Mouse (Mus musculus) embryonic facial prominence, embryonic 14.5 days (tissue): ENCODE measurements around the gene Arl11. TPM values are rescaled to one million over a fixed set of nuclear protein-coding genes. Genes with fewer than 3 reads are reported as not detected.
A peak's percentile ranks its signal among the peaks of the same experiment; 100 is the strongest.
"Not testable (repeated sequence)": the region's sequence is repeated elsewhere in the genome, so short reads cannot be mapped to it uniquely, and the experiment has no call there.

Experiments
- ATAC-seq: fragments of 200-750 bp; cut with Nextera tagmentation; 2 replicates; pipeline ENCODE4 v1.8.0; 2017; ENCODE audit warnings: low read depth, moderate number of reproducible peaks, moderate TSS enrichment
- DNase-seq: peaks from one replicate; pipeline ENCODE4 v3.0.0-alpha.2; 2015; ENCODE audit warnings: low spot score
- H3K27ac ChIP-seq: fragments of 300-500 bp; sonication (generic); replicated peaks from 2 replicates; pipeline ENCODE4 v1.5.1; 2014; ENCODE audit warnings: low read depth, mild to moderate bottlenecking, low read length, moderate library complexity
- H3K27me3 ChIP-seq: fragments of 300-500 bp; sonication (generic); replicated peaks from 2 replicates; pipeline ENCODE4 v1.6.1; 2014; ENCODE audit warnings: low read length; ENCODE audit not compliant: control insufficient read depth, insufficient read depth
- H3K36me3 ChIP-seq: fragments of 300-500 bp; sonication (generic); 2 replicates; pipeline ENCODE4 v1.6.1; 2014; ENCODE audit warnings: low read length, mixed read lengths; ENCODE audit not compliant: control insufficient read depth, insufficient read depth
- H3K4me1 ChIP-seq: fragments of 300-500 bp; sonication (generic); 2 replicates; pipeline ENCODE4 v1.6.1; 2014; ENCODE audit warnings: antibody characterized with exemption, low read length; ENCODE audit not compliant: control insufficient read depth, insufficient read depth
- H3K4me2 ChIP-seq: fragments of 300-500 bp; sonication (generic); 2 replicates; pipeline ENCODE4 v1.6.1; 2014; ENCODE audit warnings: low read depth, mild to moderate bottlenecking, low read length, moderate library complexity, mixed read lengths
- H3K4me3 ChIP-seq: fragments of 300-500 bp; sonication (generic); 2 replicates; pipeline ENCODE4 v1.5.1; 2014; ENCODE audit warnings: low read depth, mild to moderate bottlenecking, low read length
- H3K9ac ChIP-seq: fragments of 300-500 bp; sonication (generic); 2 replicates; pipeline ENCODE4 v1.6.1; 2014; ENCODE audit warnings: low read depth, mild to moderate bottlenecking, low read length, moderate library complexity, mixed read lengths
- H3K9me3 ChIP-seq: fragments of 300-500 bp; sonication (generic); 2 replicates; pipeline ENCODE4 v1.6.1; 2016; ENCODE audit warnings: low read length; ENCODE audit not compliant: control insufficient read depth
- WGBS: fragments of 180-500 bp; shearing (Covaris S2); extraction: QIAGEN DNeasy Blood & Tissue Kit; methylation state at CpG from one replicate; pipeline ENCODE4 v1.1.7; 2014; 5-methylcytosine and 5-hydroxymethylcytosine counted together
- polyA plus RNA-seq: library from polyadenylated mRNA; unstranded; fragments of >200 nt; fragmentation: Nextera tagmentation; extraction: Ambion mirVana; gene quantifications from 2 replicates; pipeline ENCODE4 v1.2.1, GENCODE M21; 2014

Gene Arl11
- polyA plus RNA-seq, 1 experiment from 2014 or later: 1.7 TPM

DNA sequence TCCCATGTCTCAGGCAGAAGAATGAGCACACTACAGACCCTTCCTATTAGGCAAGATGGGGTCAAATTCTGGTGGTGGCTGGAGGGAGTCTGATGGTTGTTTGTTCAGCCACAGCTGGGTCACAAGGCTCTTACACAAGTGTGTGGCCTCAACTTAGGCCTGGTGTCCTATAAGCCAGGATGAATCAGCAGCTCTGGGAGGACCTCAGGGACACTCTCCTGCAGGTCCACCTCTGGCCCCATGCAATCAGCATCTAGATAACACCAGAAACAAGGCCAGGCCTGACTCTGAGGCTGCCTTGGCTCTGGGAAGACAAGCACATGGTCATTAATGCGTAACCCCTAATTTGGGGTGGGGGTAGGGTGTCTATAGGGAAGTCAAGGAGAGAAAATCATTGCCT, 11.2 kb downstream of the Arl11 start:
- WGBS: 79% methylated on average over 1 of the region's 1 CpGs

GRCm38 (mm10) chr14:61321200-61321599, 11.6 kb downstream of the Arl11 start:
- Histone ChIP-seq H3K27me3 (no peaks in the 10 kb centered on the region), H3K36me3 (no peaks in the 10 kb centered on the region), H3K4me3 (no peak overlapping the region), H3K4me2 (no peak overlapping the region), H3K4me1 (no peaks in the 10 kb centered on the region), H3K27ac (no peak overlapping the region), H3K9ac (no peak overlapping the region), H3K9me3 (no peaks in the 10 kb centered on the region)
- DNase-seq (no peak), ATAC-seq (no peak)
- 87% methylated on average over 4 of the region's 4 CpGs for WGBS

More for the DNA sequence above, 11.2 kb downstream of the Arl11 start:
- Histone ChIP-seq H3K27me3 (no peaks in the 10 kb centered on the region), H3K4me2 (no peak overlapping the region), H3K4me1 (no peaks in the 10 kb centered on the region), H3K9me3 (no peaks in the 10 kb centered on the region), H3K27ac (no peak overlapping the region), H3K36me3 (no peaks in the 10 kb centered on the region), H3K9ac (no peak overlapping the region), H3K4me3 (no peak overlapping the region)
- DNase-seq: no peak
- no peak for ATAC-seq

- H3K4me2 ChIP-seq: no peak overlapping the region
- no peak overlapping the region for H3K27ac ChIP-seq
- H3K4me1 ChIP-seq: no peaks in the 10 kb centered on the region
- no peak overlapping the region for H3K4me3 ChIP-seq
- WGBS: 96% methylated on average over 1 of the region's 1 CpGs
- DNase-seq (no peak), ATAC-seq (no peak)
- no peaks in the 10 kb centered on the region for H3K36me3 ChIP-seq
- H3K9me3 ChIP-seq: no peaks in the 10 kb centered on the region
- no peak overlapping the region for H3K9ac ChIP-seq
- H3K27me3 ChIP-seq: no peaks in the 10 kb centered on the region
Observed at GRCm38 (mm10) chr14:61322740-61323139, 13.2 kb downstream of the Arl11 start.

DNA sequence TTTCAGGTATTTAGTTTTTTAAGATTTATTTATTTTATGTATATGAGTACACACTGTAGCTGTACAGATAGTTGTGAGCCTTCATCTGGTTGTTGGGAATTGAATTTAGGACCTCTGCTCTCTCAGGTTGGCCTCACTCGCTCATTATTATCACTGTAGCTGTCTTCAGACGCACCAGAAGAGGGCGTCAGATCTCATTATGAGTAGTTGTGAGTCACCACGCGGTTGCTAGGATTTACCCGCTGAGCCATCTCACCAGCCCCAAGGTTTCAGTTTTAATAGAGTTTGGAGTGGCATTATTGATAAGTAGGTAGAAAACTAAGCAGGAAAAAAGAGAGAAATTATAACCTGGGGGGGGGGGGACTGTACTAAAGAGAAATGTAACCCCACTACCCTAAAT, 17.5 kb downstream of the Arl11 start:
- not testable (repeated sequence) for H3K4me3 ChIP-seq, H3K9ac ChIP-seq, H3K4me1 ChIP-seq, H3K9me3 ChIP-seq, ATAC-seq, H3K27ac ChIP-seq, H3K27me3 ChIP-seq, H3K36me3 ChIP-seq, DNase-seq
- H3K4me2 ChIP-seq: 0 out of 2 replicates have a peak overlapping the region, but pooled peaks have one; percentile 52
- WGBS: 20% methylated on average over 6 of the region's 6 CpGs

GRCm38 (mm10) chr14:61327618-61328450, 18.3 kb downstream of the Arl11 start:
- peak overlapping the region; percentile 29 for H3K4me3 ChIP-seq
- H3K27ac ChIP-seq: peak overlapping the region; percentile 21; the same call in 1 of the 2 replicates
- no peaks in the 10 kb centered on the region for H3K27me3 ChIP-seq
- H3K9ac ChIP-seq: peak overlapping the region; percentile 45
- peak; percentile 91 for DNase-seq
- ATAC-seq: peak; percentile 86
- H3K4me1 ChIP-seq: no peaks in the 10 kb centered on the region
- 30% methylated on average over 18 of the region's 19 CpGs for WGBS
- H3K36me3 ChIP-seq: no peaks in the 10 kb centered on the region
- H3K9me3 ChIP-seq: no peaks in the 10 kb centered on the region
- peak overlapping the region; percentile 52 for H3K4me2 ChIP-seq

DNA sequence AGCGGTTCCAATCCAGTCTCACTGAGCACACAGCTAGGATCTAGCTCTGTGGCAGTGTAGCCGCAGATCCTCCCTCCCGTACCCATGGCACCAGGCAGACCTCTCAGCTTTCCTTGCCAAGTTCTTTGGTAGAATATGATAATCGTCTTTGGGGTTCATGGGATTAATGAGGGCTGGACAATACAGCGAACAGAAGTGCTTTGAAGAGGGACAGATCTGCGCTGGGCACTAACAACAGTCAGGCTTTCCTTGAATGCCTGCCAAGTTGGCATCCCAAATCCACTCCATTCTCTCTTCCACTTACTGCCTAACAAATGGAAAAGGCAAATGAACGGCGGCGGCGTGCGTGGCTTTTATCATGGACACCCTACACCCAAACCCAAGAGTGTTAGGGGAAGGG, 21.0 kb downstream of the Arl11 start:
- Histone ChIP-seq H3K4me3 (no peak overlapping the region), H3K36me3 (no peaks in the 10 kb centered on the region), H3K27me3 (no peaks in the 10 kb centered on the region), H3K4me2 (no peak overlapping the region), H3K9me3 (no peaks in the 10 kb centered on the region), H3K27ac (no peak overlapping the region; the same call in 1 of the 2 replicates), H3K9ac (no peak overlapping the region), H3K4me1 (no peaks in the 10 kb centered on the region)
- no peak for DNase-seq
- no peak for ATAC-seq
- 81% methylated on average over 11 of the region's 11 CpGs for WGBS

GRCm38 (mm10) chr14:61330996-61331561, 21.5 kb downstream of the Arl11 start:
- no peak overlapping the region for H3K9ac ChIP-seq
- DNase-seq (peak; percentile 89), ATAC-seq (peak; percentile 79)
- no peaks in the 10 kb centered on the region for H3K4me1 ChIP-seq
- H3K4me2 ChIP-seq: peak overlapping the region; percentile 26
- H3K36me3 ChIP-seq: no peaks in the 10 kb centered on the region
- WGBS: 21% methylated on average over 11 of the region's 13 CpGs
- no peak overlapping the region for H3K4me3 ChIP-seq
- H3K27me3 ChIP-seq: no peaks in the 10 kb centered on the region
- no peaks in the 10 kb centered on the region for H3K9me3 ChIP-seq
- H3K27ac ChIP-seq: no peak overlapping the region; the same call in 1 of the 2 replicates

- no peak for DNase-seq
- H3K4me2 ChIP-seq: no peak overlapping the region
- no peaks in the 10 kb centered on the region for H3K27me3 ChIP-seq
- H3K36me3 ChIP-seq: 0 out of 2 replicates have a peak, but pooled peaks cover 7% of the 10 kb centered on the region
- H3K27ac ChIP-seq: no peak overlapping the region
- no peaks in the 10 kb centered on the region for H3K9me3 ChIP-seq
- H3K4me1 ChIP-seq: no peaks in the 10 kb centered on the region
- H3K9ac ChIP-seq: no peak overlapping the region
- 81% methylated on average over 4 of the region's 4 CpGs for WGBS
- no peak for ATAC-seq
- no peak overlapping the region for H3K4me3 ChIP-seq
Observed at GRCm38 (mm10) chr14:61339381-61339780, 29.8 kb downstream of the Arl11 start.
